Mouse (Mus musculus) embryonic facial prominence, embryonic 12.5 days (tissue): ENCODE data around the gene Sugp2. TPM values are rescaled to one million over a fixed set of nuclear protein-coding genes. Genes with fewer than 3 reads are reported as not detected.

Experiments used
- ATAC-seq: fragments of 200-750 bp; cut with Nextera tagmentation; 2 replicates; pipeline ENCODE4 v1.8.0; 2017; ENCODE audit not compliant: insufficient number of reproducible peaks, insufficient read depth, low FRiP score, low TSS enrichment
- H3K27ac ChIP-seq: fragments of 300-500 bp; sonication (generic); 2 replicates; pipeline ENCODE4 v1.5.1; 2016; ENCODE audit warnings: mild to moderate bottlenecking
- H3K27me3 ChIP-seq: fragments of 300-500 bp; sonication (generic); 2 replicates; pipeline ENCODE4 v1.6.1; 2016; ENCODE audit warnings: mild to moderate bottlenecking, moderate library complexity
- H3K36me3 ChIP-seq: fragments of 300-500 bp; sonication (generic); 2 replicates; pipeline ENCODE4 v1.6.1; 2016; ENCODE audit warnings: mild to moderate bottlenecking
- H3K4me1 ChIP-seq: fragments of 300-500 bp; sonication (generic); 2 replicates; pipeline ENCODE4 v1.6.1; 2016
- H3K4me2 ChIP-seq: fragments of 300-500 bp; sonication (generic); replicated peaks from 2 replicates; pipeline ENCODE4 v1.6.1; 2016; ENCODE audit warnings: mild to moderate bottlenecking, moderate library complexity
- H3K4me3 ChIP-seq: fragments of 300-500 bp; sonication (generic); 2 replicates; pipeline ENCODE4 v1.5.1; 2016; ENCODE audit warnings: mild to moderate bottlenecking
- H3K9ac ChIP-seq: fragments of 300-500 bp; sonication (generic); 2 replicates; pipeline ENCODE4 v1.6.1; 2016; ENCODE audit warnings: mild to moderate bottlenecking, moderate library complexity
- H3K9me3 ChIP-seq: fragments of 300-500 bp; sonication (generic); 2 replicates; pipeline ENCODE4 v1.6.1; 2016; ENCODE audit warnings: mild to moderate bottlenecking, moderate library complexity
- WGBS: fragments of 180-500 bp; shearing (Covaris S2); methylation state at CpG from one replicate; pipeline ENCODE4 v1.1.7; 2016; 5-methylcytosine and 5-hydroxymethylcytosine counted together
- polyA plus RNA-seq: library from polyadenylated mRNA; unstranded; fragments of >200 nt; fragmentation: Nextera tagmentation; extraction: Ambion mirVana; gene quantifications from 2 replicates; pipeline ENCODE4 v1.2.1, GENCODE M21; 2016

Gene Sugp2
- polyA plus RNA-seq, result 47.5 and 54.0 TPM in 2 replicates

GRCm38 (mm10) chr8:70234080-70234780 is at the start of gene Sugp2, which contains the start of gene Armc6:
Gene Sugp2 (plus strand): TSS chr8:70234226.
Gene Armc6 (minus strand): TSS chr8:70234466.
- WGBS, result under 1% methylated on average over 66 of the region's 67 CpGs
- ATAC-seq, result peak; percentile 93
- peaks cover 31% of the 10 kb centered on the region for H3K36me3 ChIP-seq

GRCm38 (mm10) chr8:70188707-70189106 is 45.3 kb upstream of the Sugp2 start:
- Histone ChIP-seq H3K27ac (no peak overlapping the region), H3K36me3 (peaks cover 3% of the 10 kb centered on the region; the same call in 1 of the 2 replicates), H3K9ac (no peak overlapping the region), H3K4me2 (no peak overlapping the region), H3K9me3 (no peaks in the 10 kb centered on the region), H3K4me3 (no peak overlapping the region), H3K4me1 (no peaks in the 10 kb centered on the region), H3K27me3 (no peaks in the 10 kb centered on the region)
- no peak for ATAC-seq
- 68% methylated on average over 7 of the region's 7 CpGs for WGBS

More at GRCm38 (mm10) chr8:70234080-70234780, at the start of gene Sugp2, which contains the start of gene Armc6:
- H3K9me3 ChIP-seq, result no peaks in the 10 kb centered on the region
- H3K9ac ChIP-seq, result peak within 1 kb of the TSS; percentile 71
- H3K27ac ChIP-seq, result peak within 1 kb of the TSS; percentile 86
- peak within 1 kb of the TSS; percentile 60 for H3K4me3 ChIP-seq
- peak within 1 kb of the TSS; percentile 85 for H3K4me2 ChIP-seq
- no peaks in the 10 kb centered on the region for H3K27me3 ChIP-seq
- peaks cover 12% of the 10 kb centered on the region for H3K4me1 ChIP-seq

GRCm38 (mm10) chr8:70193238-70193637 is 40.8 kb upstream of the Sugp2 start:
- Histone ChIP-seq H3K27me3 (no peaks in the 10 kb centered on the region), H3K4me1 (no peaks in the 10 kb centered on the region), H3K36me3 (no peaks in the 10 kb centered on the region), H3K9me3 (no peaks in the 10 kb centered on the region), H3K4me2 (no peak overlapping the region), H3K4me3 (no peak overlapping the region), H3K27ac (no peak overlapping the region), H3K9ac (no peak overlapping the region)
- WGBS, result 71% methylated on average over 5 of the region's 5 CpGs
- no peak for ATAC-seq

GRCm38 (mm10) chr8:70194191-70194590 is 39.8 kb upstream of the Sugp2 start:
- H3K9me3 ChIP-seq, result no peaks in the 10 kb centered on the region
- H3K27me3 ChIP-seq, result no peaks in the 10 kb centered on the region
- 76% methylated on average over 3 of the region's 3 CpGs for WGBS
- no peak overlapping the region for H3K9ac ChIP-seq
- no peak for ATAC-seq
- H3K4me1 ChIP-seq, result no peaks in the 10 kb centered on the region
- no peak overlapping the region for H3K27ac ChIP-seq
- no peak overlapping the region for H3K4me2 ChIP-seq
- H3K36me3 ChIP-seq, result no peaks in the 10 kb centered on the region
- no peak overlapping the region for H3K4me3 ChIP-seq

GRCm38 (mm10) chr8:70195762-70196161 is 38.3 kb upstream of the Sugp2 start:
- H3K9ac ChIP-seq, result no peak overlapping the region
- 80% methylated on average over 2 of the region's 2 CpGs for WGBS
- no peaks in the 10 kb centered on the region for H3K4me1 ChIP-seq
- no peak overlapping the region for H3K27ac ChIP-seq
- no peaks in the 10 kb centered on the region for H3K9me3 ChIP-seq
- no peaks in the 10 kb centered on the region for H3K27me3 ChIP-seq
- H3K36me3 ChIP-seq, result no peaks in the 10 kb centered on the region
- H3K4me2 ChIP-seq, result no peak overlapping the region
- no peak overlapping the region for H3K4me3 ChIP-seq
- ATAC-seq, result no peak

- H3K36me3 ChIP-seq, result no peaks in the 10 kb centered on the region
- no peak overlapping the region for H3K4me3 ChIP-seq
- H3K9me3 ChIP-seq, result no peaks in the 10 kb centered on the region
- H3K27ac ChIP-seq, result no peak overlapping the region
- no peak overlapping the region for H3K4me2 ChIP-seq
- H3K9ac ChIP-seq, result no peak overlapping the region
- no peaks in the 10 kb centered on the region for H3K27me3 ChIP-seq
- ATAC-seq, result no peak
- WGBS, result 54% methylated on average over 7 of the region's 7 CpGs
- H3K4me1 ChIP-seq, result no peaks in the 10 kb centered on the region
Observed at GRCm38 (mm10) chr8:70197603-70198002, 36.4 kb upstream of the Sugp2 start.

- no peak for ATAC-seq
- WGBS, result 72% methylated on average over 5 of the region's 5 CpGs
- H3K27ac ChIP-seq, result no peak overlapping the region
Observed at GRCm38 (mm10) chr8:70200098-70200681, 33.8 kb upstream of the Sugp2 start.

GRCm38 (mm10) chr8:70201417-70201816 is 32.6 kb upstream of the Sugp2 start:
- ATAC-seq, result no peak
- H3K4me3 ChIP-seq, result no peak overlapping the region
- no peak overlapping the region for H3K27ac ChIP-seq
- H3K4me1 ChIP-seq, result no peaks in the 10 kb centered on the region
- H3K27me3 ChIP-seq, result no peaks in the 10 kb centered on the region
- WGBS, result 85% methylated on average over 3 of the region's 3 CpGs
- H3K9me3 ChIP-seq, result no peaks in the 10 kb centered on the region
- H3K4me2 ChIP-seq, result no peak overlapping the region
- no peak overlapping the region for H3K9ac ChIP-seq
- H3K36me3 ChIP-seq, result no peaks in the 10 kb centered on the region

More at GRCm38 (mm10) chr8:70200098-70200681, 33.8 kb upstream of the Sugp2 start:
- Histone ChIP-seq H3K36me3 (no peaks in the 10 kb centered on the region), H3K27me3 (no peaks in the 10 kb centered on the region), H3K4me2 (no peak overlapping the region), H3K4me3 (no peak overlapping the region), H3K9ac (no peak overlapping the region), H3K4me1 (no peaks in the 10 kb centered on the region), H3K9me3 (no peaks in the 10 kb centered on the region)

- H3K9me3 ChIP-seq, result no peaks in the 10 kb centered on the region
- WGBS, result 75% methylated on average over 4 of the region's 4 CpGs
- H3K4me2 ChIP-seq, result no peak overlapping the region
- no peak for ATAC-seq
- H3K9ac ChIP-seq, result no peak overlapping the region
- H3K36me3 ChIP-seq, result no peaks in the 10 kb centered on the region
- no peak overlapping the region for H3K27ac ChIP-seq
- H3K4me1 ChIP-seq, result no peaks in the 10 kb centered on the region
- no peak overlapping the region for H3K4me3 ChIP-seq
- H3K27me3 ChIP-seq, result 0 out of 2 replicates have a peak, but pooled peaks cover 3% of the 10 kb centered on the region
Observed at GRCm38 (mm10) chr8:70203072-70203471, 31.0 kb upstream of the Sugp2 start.

GRCm38 (mm10) chr8:70204757-70205156 is 29.3 kb upstream of the Sugp2 start:
- H3K36me3 ChIP-seq, result no peaks in the 10 kb centered on the region
- H3K9ac ChIP-seq, result no peak overlapping the region
- H3K9me3 ChIP-seq, result no peaks in the 10 kb centered on the region
- H3K27me3 ChIP-seq, result 0 out of 2 replicates have a peak, but pooled peaks cover 4% of the 10 kb centered on the region
- 77% methylated on average over 1 of the region's 1 CpGs for WGBS
- no peak overlapping the region for H3K4me3 ChIP-seq
- H3K4me1 ChIP-seq, result 0 out of 2 replicates have a peak, but pooled peaks cover under 1% of the 10 kb centered on the region
- H3K27ac ChIP-seq, result no peak overlapping the region
- H3K4me2 ChIP-seq, result no peak overlapping the region
- ATAC-seq, result no peak

GRCm38 (mm10) chr8:70208130-70208529 is 25.9 kb upstream of the Sugp2 start:
- H3K27me3 ChIP-seq, result 0 out of 2 replicates have a peak, but pooled peaks cover 4% of the 10 kb centered on the region
- no peak overlapping the region for H3K27ac ChIP-seq
- H3K9me3 ChIP-seq, result no peaks in the 10 kb centered on the region
- 35% methylated on average over 1 of the region's 1 CpGs for WGBS
- H3K9ac ChIP-seq, result no peak overlapping the region
- H3K4me2 ChIP-seq, result no peak overlapping the region
- H3K4me1 ChIP-seq, result peaks cover 22% of the 10 kb centered on the region
- no peaks in the 10 kb centered on the region for H3K36me3 ChIP-seq
- ATAC-seq, result no peak
- H3K4me3 ChIP-seq, result no peak overlapping the region

- Histone ChIP-seq H3K4me1 (peaks cover 24% of the 10 kb centered on the region), H3K4me3 (no peak overlapping the region), H3K27me3 (0 out of 2 replicates have a peak, but pooled peaks cover 4% of the 10 kb centered on the region), H3K27ac (no peak overlapping the region), H3K36me3 (no peaks in the 10 kb centered on the region), H3K4me2 (peak overlapping the region; percentile 99), H3K9ac (peak overlapping the region; percentile 8; the same call in 1 of the 2 replicates), H3K9me3 (no peaks in the 10 kb centered on the region)
- ATAC-seq, result no peak
- WGBS, result 21% methylated on average over 8 of the region's 8 CpGs
Observed at GRCm38 (mm10) chr8:70210538-70210937, 23.5 kb upstream of the Sugp2 start.
